Mouse (Mus musculus): Measurements from ENCODE around the gene Myl3. TPM values are rescaled to one million over a fixed set of nuclear protein-coding genes. Genes with fewer than 3 reads are reported as not detected.

The Myl3 gene
- polyA plus RNA-seq (2012; ENCODE audit: insufficient read depth, insufficient read length, missing spikeins) = not detected in 2 replicates

DNA sequence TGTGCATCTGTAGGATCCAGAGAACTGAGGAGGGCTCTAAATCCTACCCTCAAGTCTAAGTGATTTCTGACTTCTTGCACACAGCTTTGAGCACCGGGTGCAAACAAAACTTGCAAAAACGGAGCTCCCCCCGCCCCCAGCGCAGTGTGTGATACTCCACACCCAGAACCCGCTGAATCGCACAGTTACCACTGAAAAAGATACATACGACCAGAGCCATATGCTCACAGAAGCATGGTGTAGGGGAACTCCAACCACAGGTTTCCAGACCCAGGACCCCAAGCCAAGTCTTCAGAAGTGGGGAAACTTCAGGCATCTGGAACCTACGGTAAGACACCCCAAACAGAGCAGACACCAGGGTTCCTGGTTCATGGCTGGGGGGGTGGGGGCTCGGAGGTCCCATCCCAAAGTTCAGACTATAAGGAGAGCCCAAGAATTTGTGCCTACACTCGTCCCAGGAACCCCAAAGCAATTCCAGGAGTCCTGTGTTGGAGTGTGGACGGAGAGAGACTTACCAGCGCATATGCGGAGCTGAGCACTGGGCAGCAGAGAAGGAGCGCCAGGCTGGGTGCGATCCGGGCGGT, at the start of gene Myl3:
Gene Myl3 (plus strand): TSS at position 151 of the 584 bp plus-strand sequence.
- H3K4me3 ChIP-seq (ENCODE audit: insufficient read depth, low read length) = peak within 1 kb of the TSS; percentile 53
- no peaks in the 10 kb centered on the region for H3K4me1 ChIP-seq (ENCODE audit: control insufficient read depth, insufficient read depth, low read length)
- no peak for TF ChIP-seq CTCF (IDR thresholded peaks at IDR 0.05; ENCODE audit: low read depth, low read length)
- no peak for TF ChIP-seq POLR2A (IDR thresholded peaks at IDR 0.05; ENCODE audit: borderline replicate concordance, low read depth, low read length)
- no peak within 1 kb of the TSS for H3K27ac ChIP-seq (ENCODE audit: insufficient read depth, low read depth, low read length)

- no peak overlapping the region for H3K4me3 ChIP-seq (ENCODE audit: insufficient read depth, low read length)
- TF ChIP-seq CTCF (IDR thresholded peaks at IDR 0.05; ENCODE audit: low read depth, low read length) = no peak
- TF ChIP-seq POLR2A (IDR thresholded peaks at IDR 0.05; ENCODE audit: borderline replicate concordance, low read depth, low read length) = no peak
- H3K27ac ChIP-seq (ENCODE audit: insufficient read depth, low read depth, low read length) = no peak overlapping the region
- no peaks in the 10 kb centered on the region for H3K4me1 ChIP-seq (ENCODE audit: control insufficient read depth, insufficient read depth, low read length)
These were observed 46.4 kb upstream of the Myl3 start for GRCm38 (mm10) chr9:110695165-110695755.

DNA sequence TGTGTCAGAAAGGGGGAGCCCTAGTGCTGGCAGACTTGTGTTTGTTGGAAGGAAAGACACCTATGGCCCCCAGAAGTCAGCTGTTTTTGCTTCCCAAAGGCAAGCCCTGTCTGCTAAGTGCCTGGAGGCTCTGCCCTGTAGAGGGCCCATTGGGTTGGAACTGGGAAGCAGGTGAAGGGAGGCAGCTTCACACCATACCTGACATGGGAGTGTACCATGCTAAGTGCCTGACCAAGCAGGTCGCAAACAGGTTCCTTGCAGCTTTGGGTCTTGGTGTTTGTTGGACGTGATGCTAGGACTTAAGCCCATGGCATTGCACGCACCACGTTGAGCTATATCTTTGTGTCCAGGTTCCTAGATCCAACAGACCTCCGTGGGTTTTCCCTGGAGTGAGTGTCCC, 45.2 kb upstream of the Myl3 start:
- H3K4me3 ChIP-seq (ENCODE audit: insufficient read depth, low read length) = no peak overlapping the region

DNA sequence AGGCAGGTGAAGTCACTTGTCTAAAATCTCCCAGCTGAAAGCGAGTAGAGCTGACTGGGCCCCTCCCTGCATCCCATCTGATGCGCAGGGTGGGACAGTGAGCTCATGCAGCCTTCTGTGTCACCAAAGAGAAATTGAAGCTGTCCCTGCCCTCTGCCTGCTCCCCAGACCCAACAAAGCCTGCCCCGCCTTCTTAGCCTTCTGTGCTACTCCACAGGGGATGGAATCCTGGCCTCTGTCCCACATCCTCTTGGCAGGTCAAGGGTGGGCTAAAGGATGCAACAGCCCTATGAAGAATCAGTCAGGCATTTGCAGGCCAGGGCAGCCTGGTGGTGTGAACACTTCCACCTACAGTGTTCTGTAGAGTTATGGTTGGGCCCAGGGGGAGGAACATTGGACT, 44.2 kb upstream of the Myl3 start:
- TF ChIP-seq CTCF (IDR thresholded peaks at IDR 0.05; ENCODE audit: low read depth, low read length) (no peak), POLR2A (IDR thresholded peaks at IDR 0.05; ENCODE audit: borderline replicate concordance, low read depth, low read length) (no peak)
- no peak overlapping the region for H3K27ac ChIP-seq (ENCODE audit: insufficient read depth, low read depth, low read length)
- no peaks in the 10 kb centered on the region for H3K4me1 ChIP-seq (ENCODE audit: control insufficient read depth, insufficient read depth, low read length)
- no peak overlapping the region for H3K4me3 ChIP-seq (ENCODE audit: insufficient read depth, low read length)

More for the DNA sequence above, 45.2 kb upstream of the Myl3 start:
- Histone ChIP-seq H3K4me1 (ENCODE audit: control insufficient read depth, insufficient read depth, low read length) (no peaks in the 10 kb centered on the region), H3K27ac (ENCODE audit: insufficient read depth, low read depth, low read length) (no peak overlapping the region)
- no peak for TF ChIP-seq CTCF (IDR thresholded peaks at IDR 0.05; ENCODE audit: low read depth, low read length)
- TF ChIP-seq POLR2A (IDR thresholded peaks at IDR 0.05; ENCODE audit: borderline replicate concordance, low read depth, low read length) = no peak

DNA sequence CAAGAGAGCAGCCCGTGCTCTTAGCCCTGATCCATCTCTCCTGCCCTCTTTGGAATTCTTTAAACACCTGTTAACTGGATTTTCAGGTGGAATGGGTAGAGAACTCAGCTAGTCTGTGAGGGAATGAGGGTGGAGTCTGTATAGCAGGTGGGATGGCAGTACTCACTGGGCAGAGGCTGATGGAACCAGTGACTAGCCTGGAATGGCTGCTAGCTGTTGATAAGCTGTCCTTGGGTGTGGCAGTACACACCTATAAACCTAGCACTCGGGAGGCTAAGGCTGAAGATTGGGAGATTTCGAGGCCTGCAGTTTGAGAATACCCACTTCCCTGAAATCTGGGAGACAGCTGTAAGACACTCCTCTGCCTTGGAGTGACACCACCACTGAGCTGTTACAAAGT, 42.1 kb upstream of the Myl3 start:
- Histone ChIP-seq H3K27ac (ENCODE audit: insufficient read depth, low read depth, low read length) (no peak overlapping the region), H3K4me3 (ENCODE audit: insufficient read depth, low read length) (no peak overlapping the region), H3K4me1 (ENCODE audit: control insufficient read depth, insufficient read depth, low read length) (no peaks in the 10 kb centered on the region)
- no peak for TF ChIP-seq CTCF (IDR thresholded peaks at IDR 0.05; ENCODE audit: low read depth, low read length)

DNA sequence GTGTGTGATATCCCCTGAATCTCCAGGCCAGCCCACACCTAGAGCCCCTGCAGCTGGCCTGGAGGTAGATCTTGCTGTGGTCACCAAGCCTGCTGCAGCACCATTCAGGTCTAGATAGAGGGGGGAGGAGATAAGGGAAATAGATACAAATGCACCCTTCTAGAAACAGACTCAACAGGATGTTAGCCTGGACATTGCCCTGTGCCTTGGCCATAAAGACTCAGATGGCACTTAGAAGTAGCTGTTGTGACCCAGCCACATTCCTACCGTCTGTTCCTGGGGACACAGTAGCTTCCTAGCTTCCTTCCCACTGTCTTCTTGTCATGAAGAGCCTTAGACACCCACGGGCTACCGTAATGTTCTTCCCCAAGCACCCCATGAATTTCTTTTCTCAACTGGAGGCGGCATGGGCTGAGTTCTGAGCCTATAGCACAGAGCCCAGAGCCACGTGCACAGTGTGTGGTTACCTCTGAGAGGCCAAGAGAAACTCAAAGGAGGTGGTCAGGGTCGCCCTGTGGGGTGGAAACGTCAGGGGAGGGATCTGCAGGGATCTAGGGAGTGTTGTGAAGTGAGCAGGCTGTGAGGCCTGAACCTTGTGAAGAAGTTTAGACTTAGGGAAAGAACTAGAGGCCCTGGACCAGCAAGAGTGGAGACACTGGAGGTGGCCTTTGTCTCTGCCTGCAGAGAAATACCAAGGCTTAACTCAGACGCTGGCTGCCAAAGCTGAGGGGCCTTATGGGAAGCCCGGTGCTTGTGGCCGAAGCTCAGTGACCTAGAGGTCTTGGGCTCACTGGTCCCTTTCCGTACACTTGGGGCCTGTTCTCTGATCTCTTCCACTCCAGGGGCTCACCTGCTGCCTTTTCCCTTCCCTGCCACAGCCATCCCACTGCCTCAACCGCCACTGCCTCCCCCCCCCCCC, 40.3 kb upstream of the Myl3 start:
- peaks cover 2% of the 10 kb centered on the region for H3K4me1 ChIP-seq (ENCODE audit: control insufficient read depth, insufficient read depth, low read length)
- TF ChIP-seq CTCF (IDR thresholded peaks at IDR 0.05; ENCODE audit: low read depth, low read length) (no peak), POLR2A (IDR thresholded peaks at IDR 0.05; ENCODE audit: borderline replicate concordance, low read depth, low read length) (no peak)
- no peak overlapping the region for H3K27ac ChIP-seq (ENCODE audit: insufficient read depth, low read depth, low read length)
- H3K4me3 ChIP-seq (ENCODE audit: insufficient read depth, low read length) = no peak overlapping the region

DNA sequence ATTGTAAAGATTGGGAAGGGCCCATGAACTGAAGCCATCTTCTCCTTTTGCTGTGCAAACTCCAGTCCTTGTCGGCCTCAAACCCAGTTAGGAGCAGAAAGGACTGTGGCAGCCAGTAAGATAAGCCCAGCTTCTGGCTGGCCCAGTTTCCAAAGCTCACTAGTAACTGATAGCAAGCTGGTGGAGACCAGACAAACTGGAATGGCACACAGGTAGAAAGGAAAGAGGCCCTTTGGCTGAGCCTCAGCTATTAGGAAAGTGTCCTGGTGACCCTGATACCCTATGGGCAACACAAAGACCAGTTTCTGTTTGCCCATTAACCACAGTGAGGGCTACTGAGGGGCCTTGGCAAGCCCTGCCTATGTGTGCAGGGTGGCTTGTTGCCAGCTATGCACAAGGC, 38.8 kb upstream of the Myl3 start:
- no peak for TF ChIP-seq POLR2A (IDR thresholded peaks at IDR 0.05; ENCODE audit: borderline replicate concordance, low read depth, low read length)
- no peak for TF ChIP-seq CTCF (IDR thresholded peaks at IDR 0.05; ENCODE audit: low read depth, low read length)
- Histone ChIP-seq H3K4me3 (ENCODE audit: insufficient read depth, low read length) (no peak overlapping the region), H3K4me1 (ENCODE audit: control insufficient read depth, insufficient read depth, low read length) (peaks cover 13% of the 10 kb centered on the region), H3K27ac (ENCODE audit: insufficient read depth, low read depth, low read length) (no peak overlapping the region)

GRCm38 (mm10) chr9:110703951-110704350, 37.7 kb upstream of the Myl3 start:
- H3K27ac ChIP-seq (ENCODE audit: insufficient read depth, low read depth, low read length) = no peak overlapping the region
- peaks cover 13% of the 10 kb centered on the region for H3K4me1 ChIP-seq (ENCODE audit: control insufficient read depth, insufficient read depth, low read length)
- H3K4me3 ChIP-seq (ENCODE audit: insufficient read depth, low read length) = no peak overlapping the region
- no peak for TF ChIP-seq POLR2A (IDR thresholded peaks at IDR 0.05; ENCODE audit: borderline replicate concordance, low read depth, low read length)
- TF ChIP-seq CTCF (IDR thresholded peaks at IDR 0.05; ENCODE audit: low read depth, low read length) = no peak

DNA sequence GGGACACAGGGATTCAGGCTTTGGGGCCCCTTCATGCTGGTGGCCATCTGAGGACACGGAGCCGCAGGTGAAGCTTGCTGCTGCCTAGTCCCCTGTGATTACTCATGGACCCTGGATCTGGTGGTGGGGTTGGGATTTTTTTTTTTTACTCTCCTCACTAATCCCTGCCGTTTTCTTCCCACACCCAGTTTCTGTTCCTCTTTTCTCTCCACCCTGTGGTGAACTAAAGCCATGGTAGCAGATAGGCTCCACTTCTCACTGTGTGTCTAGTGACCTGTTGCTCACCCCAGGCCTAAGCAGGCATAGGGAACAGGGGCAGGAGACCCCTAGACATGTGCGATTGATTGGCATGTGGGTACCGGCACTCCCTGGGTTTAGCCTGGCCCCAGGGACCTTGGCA, 34.9 kb upstream of the Myl3 start:
- H3K27ac ChIP-seq (ENCODE audit: insufficient read depth, low read depth, low read length) = no peak overlapping the region
- no peak overlapping the region for H3K4me3 ChIP-seq (ENCODE audit: insufficient read depth, low read length)
- H3K4me1 ChIP-seq (ENCODE audit: control insufficient read depth, insufficient read depth, low read length) = peaks cover 23% of the 10 kb centered on the region
- TF ChIP-seq CTCF (IDR thresholded peaks at IDR 0.05; ENCODE audit: low read depth, low read length) = no peak
- TF ChIP-seq POLR2A (IDR thresholded peaks at IDR 0.05; ENCODE audit: borderline replicate concordance, low read depth, low read length) = no peak
